Mouse (Mus musculus) heart, embryonic 11.5 days (tissue): ENCODE measurements around the gene Krtap2-4. TPM values are rescaled to one million over a fixed set of nuclear protein-coding genes. Genes with fewer than 3 reads are reported as not detected.
"Not testable (repeated sequence)": the region's sequence is repeated elsewhere in the genome, so short reads cannot be mapped to it uniquely, and the experiment has no call there.

Experiments
- ATAC-seq: fragments of 200-750 bp; cut with Nextera tagmentation; replicated peaks from 2 replicates; pipeline ENCODE4 v1.8.0; 2017; ENCODE audit warnings: moderate library complexity; ENCODE audit not compliant: insufficient number of reproducible peaks, low FRiP score, low TSS enrichment
- H3K27ac ChIP-seq: fragments of 300-500 bp; sonication (generic); 2 replicates; pipeline ENCODE4 v1.5.1; 2014; ENCODE audit warnings: mild to moderate bottlenecking, low read depth, low read length
- H3K27me3 ChIP-seq: fragments of 300-500 bp; sonication (generic); 2 replicates; pipeline ENCODE4 v1.6.1; 2014; ENCODE audit warnings: mild to moderate bottlenecking, low read length, mixed read lengths; ENCODE audit not compliant: control insufficient read depth, insufficient read depth
- H3K36me3 ChIP-seq: fragments of 300-500 bp; sonication (generic); 2 replicates; pipeline ENCODE4 v1.6.1; 2014; ENCODE audit warnings: mild to moderate bottlenecking, low read length, moderate library complexity, mixed read lengths; ENCODE audit not compliant: control insufficient read depth, insufficient read depth
- H3K4me1 ChIP-seq: fragments of 300-500 bp; sonication (generic); 2 replicates; pipeline ENCODE4 v1.6.1; 2014; ENCODE audit warnings: low read length; ENCODE audit not compliant: control insufficient read depth, insufficient read depth
- H3K4me2 ChIP-seq: fragments of 300-500 bp; sonication (generic); 2 replicates; pipeline ENCODE4 v1.6.1; 2014; ENCODE audit warnings: mild to moderate bottlenecking, moderate library complexity
- H3K4me3 ChIP-seq: fragments of 300-500 bp; sonication (generic); 2 replicates; pipeline ENCODE4 v1.5.1; 2014; ENCODE audit warnings: low read depth, low read length
- H3K9ac ChIP-seq: fragments of 300-500 bp; sonication (generic); 2 replicates; pipeline ENCODE4 v1.6.1; 2014; ENCODE audit warnings: mild to moderate bottlenecking, low read depth, low read length, moderate library complexity
- H3K9me3 ChIP-seq: fragments of 300-500 bp; sonication (generic); replicated peaks from 2 replicates; pipeline ENCODE4 v1.6.1; 2016; ENCODE audit warnings: low read length; ENCODE audit not compliant: control insufficient read depth
- WGBS: fragments of 180-500 bp; shearing (Covaris S2); extraction: QIAGEN DNeasy Blood & Tissue Kit; methylation state at CpG from one replicate; pipeline ENCODE4 v1.1.7; 2014; ENCODE audit not compliant: insufficient replicate concordance; 5-methylcytosine and 5-hydroxymethylcytosine counted together
- polyA plus RNA-seq: library from polyadenylated mRNA; unstranded; fragments of >200 nt; fragmentation: Nextera tagmentation; extraction: Ambion mirVana; gene quantifications from 2 replicates; pipeline ENCODE4 v1.2.1, GENCODE M21; 2014

The Krtap2-4 gene
- polyA plus RNA-seq: not detected in 2 replicates

- H3K27ac ChIP-seq: no peak within 1 kb of the TSS
- no peak for ATAC-seq
- H3K4me2 ChIP-seq: no peak within 1 kb of the TSS
- H3K27me3 ChIP-seq: no peaks in the 10 kb centered on the region
- H3K4me3 ChIP-seq: no peak within 1 kb of the TSS
- H3K9me3 ChIP-seq: no peaks in the 10 kb centered on the region
- H3K9ac ChIP-seq: no peak within 1 kb of the TSS
- no peaks in the 10 kb centered on the region for H3K36me3 ChIP-seq
- WGBS: 65% methylated on average over 3 of the region's 3 CpGs
- H3K4me1 ChIP-seq: no peaks in the 10 kb centered on the region
Observed at GRCm38 (mm10) chr11:99614796-99615363, at the start of gene Krtap2-4. Gene Krtap2-4 (minus strand): TSS chr11:99614846.

DNA sequence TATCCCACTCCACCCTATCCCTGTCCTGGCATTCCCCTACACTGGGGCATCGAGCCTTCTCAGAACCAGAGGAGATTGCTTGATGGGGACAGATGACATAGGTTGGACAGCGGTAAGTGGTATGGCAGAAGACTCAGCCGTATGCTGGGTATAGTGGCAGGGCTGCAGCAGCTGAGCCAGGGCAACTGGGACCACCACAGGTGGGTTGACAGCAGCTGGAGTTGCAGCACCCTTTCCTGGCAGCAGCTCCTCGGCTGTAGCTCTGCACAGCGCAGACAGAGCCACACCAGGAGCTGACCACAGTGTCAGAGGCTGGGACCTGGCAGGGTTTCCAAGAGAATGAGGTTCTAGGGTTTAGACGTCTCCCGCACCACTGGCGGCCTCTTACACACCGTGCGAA is 48.2 kb upstream of the Krtap2-4 start:
- Histone ChIP-seq H3K4me1 (no peaks in the 10 kb centered on the region), H3K9ac (no peak overlapping the region), H3K4me2 (no peak overlapping the region), H3K36me3 (no peaks in the 10 kb centered on the region), H3K27me3 (no peaks in the 10 kb centered on the region), H3K9me3 (no peaks in the 10 kb centered on the region), H3K27ac (no peak overlapping the region), H3K4me3 (no peak overlapping the region)
- WGBS: 78% methylated on average over 10 of the region's 10 CpGs
- ATAC-seq: no peak

- H3K27ac ChIP-seq: no peak overlapping the region
- ATAC-seq: no peak
Observed at GRCm38 (mm10) chr11:99659256-99659655, 44.6 kb upstream of the Krtap2-4 start.

GRCm38 (mm10) chr11:99658467-99659010 is 43.9 kb upstream of the Krtap2-4 start, which contains the start of gene Gm11563:
Gene Gm11563 (minus strand): TSS chr11:99658960.
- not testable (repeated sequence) for ATAC-seq, H3K27ac ChIP-seq
- WGBS: 62% methylated on average over 10 of the region's 10 CpGs

More at GRCm38 (mm10) chr11:99659256-99659655, 44.6 kb upstream of the Krtap2-4 start:
- Histone ChIP-seq H3K4me2 (no peak overlapping the region), H3K36me3 (no peaks in the 10 kb centered on the region), H3K4me3 (no peak overlapping the region), H3K27me3 (no peaks in the 10 kb centered on the region), H3K9me3 (no peaks in the 10 kb centered on the region), H3K9ac (no peak overlapping the region), H3K4me1 (no peaks in the 10 kb centered on the region)
- 83% methylated on average over 4 of the region's 4 CpGs for WGBS

DNA sequence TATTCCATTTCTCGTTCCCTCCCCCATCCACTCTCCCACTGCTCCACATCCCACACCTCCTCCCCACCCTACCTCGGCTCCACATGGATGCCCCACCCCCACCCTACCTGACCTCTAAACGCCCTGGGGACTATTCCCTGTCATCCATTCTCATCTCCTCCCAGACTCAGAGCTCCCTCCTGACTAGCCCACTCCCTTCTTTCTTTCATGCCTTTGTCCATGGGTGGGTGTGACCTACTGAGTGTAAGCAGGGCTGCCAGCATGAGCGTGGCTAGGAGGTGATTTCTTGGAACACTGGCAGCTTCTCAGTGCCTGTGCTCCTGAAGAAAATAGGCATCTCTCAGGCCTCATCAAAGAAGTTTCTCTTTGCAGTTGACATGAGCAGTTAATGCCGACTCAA is 42.4 kb upstream of the Krtap2-4 start:
- Histone ChIP-seq H3K9ac (no peak overlapping the region), H3K4me1 (no peaks in the 10 kb centered on the region), H3K4me3 (no peak overlapping the region), H3K27me3 (no peaks in the 10 kb centered on the region), H3K4me2 (no peak overlapping the region), H3K36me3 (no peaks in the 10 kb centered on the region), H3K27ac (no peak overlapping the region), H3K9me3 (no peaks in the 10 kb centered on the region)
- ATAC-seq: no peak
- WGBS: 47% methylated on average over 5 of the region's 5 CpGs

More at GRCm38 (mm10) chr11:99658467-99659010, 43.9 kb upstream of the Krtap2-4 start, which contains the start of gene Gm11563:
- not testable (repeated sequence) for H3K36me3 ChIP-seq, H3K4me2 ChIP-seq, H3K4me1 ChIP-seq, H3K9me3 ChIP-seq, H3K4me3 ChIP-seq, H3K9ac ChIP-seq, H3K27me3 ChIP-seq

DNA sequence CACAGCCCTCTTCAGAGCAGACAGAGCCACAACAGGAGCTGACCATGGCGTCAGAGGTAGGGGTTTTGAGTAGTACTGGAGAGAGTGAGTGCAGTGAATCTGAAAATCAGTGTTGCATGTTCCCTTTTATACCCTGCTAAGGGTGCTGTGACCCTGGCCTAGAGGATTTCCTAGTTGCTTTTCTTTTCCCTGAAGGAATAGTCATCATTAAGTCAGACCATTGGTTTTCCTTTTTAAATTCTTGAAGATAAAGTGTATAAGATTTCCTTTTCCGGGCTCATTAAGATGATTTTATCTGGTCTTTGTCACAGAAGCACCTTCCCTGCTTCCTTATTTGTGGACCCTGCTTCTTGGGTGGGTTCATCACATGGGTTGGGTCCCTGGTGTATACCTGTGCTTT is 35.5 kb upstream of the Krtap2-4 start, which contains the start of gene Gm11555:
Gm11555 (minus strand) TSS at position 101 of the 400 bp plus-strand sequence.
- Histone ChIP-seq H3K27me3 (no peaks in the 10 kb centered on the region), H3K4me1 (no peaks in the 10 kb centered on the region), H3K4me2 (no peak within 1 kb of the TSS), H3K4me3 (no peak within 1 kb of the TSS), H3K27ac (no peak within 1 kb of the TSS), H3K9me3 (no peaks in the 10 kb centered on the region), H3K9ac (no peak within 1 kb of the TSS), H3K36me3 (no peaks in the 10 kb centered on the region)
- WGBS: 78% methylated on average over 2 of the region's 2 CpGs
- ATAC-seq: no peak

- no peaks in the 10 kb centered on the region for H3K9me3 ChIP-seq
- no peak overlapping the region for H3K4me3 ChIP-seq
- no peaks in the 10 kb centered on the region for H3K4me1 ChIP-seq
- H3K27me3 ChIP-seq: no peaks in the 10 kb centered on the region
- no peak overlapping the region for H3K9ac ChIP-seq
- no peak for ATAC-seq
- H3K27ac ChIP-seq: no peak overlapping the region
- H3K4me2 ChIP-seq: no peak overlapping the region
- 81% methylated on average over 15 of the region's 15 CpGs for WGBS
- no peaks in the 10 kb centered on the region for H3K36me3 ChIP-seq
Observed at GRCm38 (mm10) chr11:99646444-99646843, 31.8 kb upstream of the Krtap2-4 start.

GRCm38 (mm10) chr11:99644351-99644750 is 29.7 kb upstream of the Krtap2-4 start:
- WGBS: 75% methylated on average over 3 of the region's 3 CpGs

GRCm38 (mm10) chr11:99643635-99644139 is 29.0 kb upstream of the Krtap2-4 start, which contains the start of gene Krtap4-7:
Gene Krtap4-7 (minus strand): TSS chr11:99644089.
- not testable (repeated sequence) for H3K4me2 ChIP-seq, H3K4me1 ChIP-seq, H3K27me3 ChIP-seq, H3K36me3 ChIP-seq, H3K9ac ChIP-seq, H3K9me3 ChIP-seq, H3K27ac ChIP-seq, H3K4me3 ChIP-seq, ATAC-seq
- 70% methylated on average over 9 of the region's 9 CpGs for WGBS

More at GRCm38 (mm10) chr11:99644351-99644750, 29.7 kb upstream of the Krtap2-4 start:
- H3K9ac ChIP-seq: no peak overlapping the region
- H3K27me3 ChIP-seq: no peaks in the 10 kb centered on the region
- no peaks in the 10 kb centered on the region for H3K9me3 ChIP-seq
- no peaks in the 10 kb centered on the region for H3K36me3 ChIP-seq
- no peak overlapping the region for H3K4me3 ChIP-seq
- ATAC-seq: no peak
- H3K4me2 ChIP-seq: no peak overlapping the region
- no peaks in the 10 kb centered on the region for H3K4me1 ChIP-seq
- H3K27ac ChIP-seq: no peak overlapping the region
